Mouse (Mus musculus) intestine, postnatal 0 days (tissue): ENCODE results near the gene Zbtb43. TPM values are rescaled to one million over a fixed set of nuclear protein-coding genes. Genes with fewer than 3 reads are reported as not detected.

Source experiments
- ATAC-seq: fragments of 200-750 bp; cut with Nextera tagmentation; 2 replicates; pipeline ENCODE4 v1.8.0; 2017; ENCODE audit warnings: mild to moderate bottlenecking, moderate TSS enrichment, moderate library complexity
- H3K27ac ChIP-seq: fragments of 300-500 bp; sonication (generic); 2 replicates; pipeline ENCODE4 v1.5.1; 2014; ENCODE audit warnings: mild to moderate bottlenecking, low read depth, low read length, moderate library complexity
- H3K27me3 ChIP-seq: fragments of 300-500 bp; sonication (generic); replicated peaks from 2 replicates; pipeline ENCODE4 v1.6.1; 2014; ENCODE audit warnings: low read length, mixed read lengths; ENCODE audit not compliant: control insufficient read depth, insufficient read depth
- H3K36me3 ChIP-seq: fragments of 300-500 bp; sonication (generic); 2 replicates; pipeline ENCODE4 v1.6.1; 2014; ENCODE audit warnings: mild to moderate bottlenecking, moderate library complexity; ENCODE audit not compliant: control insufficient read depth, insufficient read depth
- H3K4me1 ChIP-seq: fragments of 300-500 bp; sonication (generic); replicated peaks from 2 replicates; pipeline ENCODE4 v1.6.1; 2014; ENCODE audit warnings: antibody characterized with exemption, low read length, mixed read lengths; ENCODE audit not compliant: control insufficient read depth, insufficient read depth
- H3K4me2 ChIP-seq: fragments of 300-500 bp; sonication (generic); replicated peaks from 2 replicates; pipeline ENCODE4 v1.6.1; 2014; ENCODE audit warnings: low read depth, mild to moderate bottlenecking, moderate library complexity
- H3K4me3 ChIP-seq: fragments of 300-500 bp; sonication (generic); 2 replicates; pipeline ENCODE4 v1.5.1; 2014; ENCODE audit warnings: low read depth, low read length
- H3K9ac ChIP-seq: fragments of 300-500 bp; sonication (generic); 2 replicates; pipeline ENCODE4 v1.6.1; 2014; ENCODE audit warnings: mild to moderate bottlenecking, low read depth, low read length
- H3K9me3 ChIP-seq: fragments of 300-500 bp; sonication (generic); 2 replicates; pipeline ENCODE4 v1.6.1; 2016; ENCODE audit warnings: mixed run types; ENCODE audit not compliant: control insufficient read depth
- CTCF ChIP-seq: sonication (generic); IDR thresholded peaks from 2 replicates; pipeline ENCODE4 v1.5.1; 2016; ENCODE audit warnings: low read depth, mild to moderate bottlenecking, control low read depth, antibody characterized with exemption, moderate library complexity
- WGBS: fragments of 180-500 bp; shearing (Covaris S2); extraction: QIAGEN DNeasy Blood & Tissue Kit; methylation state at CpG from one replicate; pipeline ENCODE4 v1.1.7; 2014; 5-methylcytosine and 5-hydroxymethylcytosine counted together
- polyA plus RNA-seq: library from polyadenylated mRNA; unstranded; fragments of >200 nt; fragmentation: Nextera tagmentation; extraction: Ambion mirVana; gene quantifications from 2 replicates; pipeline ENCODE4 v1.2.1, GENCODE M21; 2015

Zbtb43 gene
- polyA plus RNA-seq, 1 experiment from 2014 or later: 9.3 TPM

GRCm38 (mm10) chr2:33437184-33437583 lies 31.2 kb downstream of the Zbtb43 start:
- H3K27ac ChIP-seq: no peak overlapping the region
- H3K4me3 ChIP-seq: no peak overlapping the region
- no peak overlapping the region for H3K9ac ChIP-seq
- H3K9me3 ChIP-seq: no peaks in the 10 kb centered on the region
- no peak for ATAC-seq
- WGBS: 78% methylated on average over 11 of the region's 11 CpGs
- H3K27me3 ChIP-seq: no peaks in the 10 kb centered on the region
- H3K36me3 ChIP-seq: no peaks in the 10 kb centered on the region
- no peak for TF ChIP-seq CTCF
- H3K4me1 ChIP-seq: peaks cover 4% of the 10 kb centered on the region; the same call in 1 of the 2 replicates
- no peak overlapping the region for H3K4me2 ChIP-seq

DNA sequence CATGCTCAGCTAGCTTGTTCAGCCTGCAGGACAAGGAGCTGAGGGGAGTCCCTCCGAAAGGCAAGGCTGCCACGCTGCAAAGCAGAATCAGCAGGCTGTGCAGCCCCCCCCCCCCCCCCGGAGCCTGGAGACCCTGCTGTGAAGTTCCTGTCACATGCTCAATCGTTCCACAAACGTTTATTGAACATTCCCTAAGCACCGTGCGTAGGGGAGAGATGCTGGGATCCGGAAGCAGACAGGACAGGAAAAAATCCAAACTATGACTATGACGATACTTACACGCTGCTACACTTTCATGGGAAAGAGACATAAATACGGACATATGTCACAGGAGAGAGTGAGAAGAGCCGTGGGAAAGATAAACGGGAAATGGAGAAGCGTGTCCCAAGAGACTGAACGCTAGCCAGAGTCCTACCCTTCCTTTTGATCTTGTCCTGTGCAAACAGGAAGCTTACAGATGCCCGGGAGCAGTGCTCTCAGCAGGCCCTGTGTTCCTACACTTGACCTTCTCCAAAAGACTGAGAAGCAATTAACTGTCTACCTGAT lies 32.3 kb downstream of the Zbtb43 start:
- WGBS: 5% methylated on average over 16 of the region's 16 CpGs
- H3K9me3 ChIP-seq: no peaks in the 10 kb centered on the region
- H3K4me2 ChIP-seq: peak overlapping the region; percentile 49
- H3K27ac ChIP-seq: no peak overlapping the region
- no peaks in the 10 kb centered on the region for H3K27me3 ChIP-seq
- 0 out of 2 replicates have a peak overlapping the region, but pooled peaks have one; percentile 3 for H3K4me3 ChIP-seq
- ATAC-seq: no peak
- H3K36me3 ChIP-seq: no peaks in the 10 kb centered on the region
- H3K4me1 ChIP-seq: peaks cover 4% of the 10 kb centered on the region; the same call in 1 of the 2 replicates
- H3K9ac ChIP-seq: peak overlapping the region; percentile 37
- no peak for TF ChIP-seq CTCF

- Histone ChIP-seq H3K4me1 (peaks cover 4% of the 10 kb centered on the region; the same call in 1 of the 2 replicates), H3K9ac (no peak overlapping the region), H3K36me3 (no peaks in the 10 kb centered on the region), H3K9me3 (no peaks in the 10 kb centered on the region), H3K27ac (no peak overlapping the region), H3K27me3 (no peaks in the 10 kb centered on the region), H3K4me2 (no peak overlapping the region), H3K4me3 (no peak overlapping the region)
- ATAC-seq: no peak
- WGBS: 45% methylated on average over 8 of the region's 8 CpGs
- TF ChIP-seq CTCF: no peak
Measured at GRCm38 (mm10) chr2:33435036-33435650, 33.2 kb downstream of the Zbtb43 start.

GRCm38 (mm10) chr2:33432877-33433276 lies 35.5 kb downstream of the Zbtb43 start:
- H3K27me3 ChIP-seq: no peaks in the 10 kb centered on the region
- no peaks in the 10 kb centered on the region for H3K36me3 ChIP-seq
- H3K27ac ChIP-seq: no peak overlapping the region
- H3K9ac ChIP-seq: no peak overlapping the region
- H3K9me3 ChIP-seq: no peaks in the 10 kb centered on the region
- TF ChIP-seq CTCF: peak; percentile 82
- H3K4me3 ChIP-seq: no peak overlapping the region
- peaks cover 4% of the 10 kb centered on the region; the same call in 1 of the 2 replicates for H3K4me1 ChIP-seq
- ATAC-seq: no peak
- WGBS: 55% methylated on average over 5 of the region's 5 CpGs
- no peak overlapping the region for H3K4me2 ChIP-seq

DNA sequence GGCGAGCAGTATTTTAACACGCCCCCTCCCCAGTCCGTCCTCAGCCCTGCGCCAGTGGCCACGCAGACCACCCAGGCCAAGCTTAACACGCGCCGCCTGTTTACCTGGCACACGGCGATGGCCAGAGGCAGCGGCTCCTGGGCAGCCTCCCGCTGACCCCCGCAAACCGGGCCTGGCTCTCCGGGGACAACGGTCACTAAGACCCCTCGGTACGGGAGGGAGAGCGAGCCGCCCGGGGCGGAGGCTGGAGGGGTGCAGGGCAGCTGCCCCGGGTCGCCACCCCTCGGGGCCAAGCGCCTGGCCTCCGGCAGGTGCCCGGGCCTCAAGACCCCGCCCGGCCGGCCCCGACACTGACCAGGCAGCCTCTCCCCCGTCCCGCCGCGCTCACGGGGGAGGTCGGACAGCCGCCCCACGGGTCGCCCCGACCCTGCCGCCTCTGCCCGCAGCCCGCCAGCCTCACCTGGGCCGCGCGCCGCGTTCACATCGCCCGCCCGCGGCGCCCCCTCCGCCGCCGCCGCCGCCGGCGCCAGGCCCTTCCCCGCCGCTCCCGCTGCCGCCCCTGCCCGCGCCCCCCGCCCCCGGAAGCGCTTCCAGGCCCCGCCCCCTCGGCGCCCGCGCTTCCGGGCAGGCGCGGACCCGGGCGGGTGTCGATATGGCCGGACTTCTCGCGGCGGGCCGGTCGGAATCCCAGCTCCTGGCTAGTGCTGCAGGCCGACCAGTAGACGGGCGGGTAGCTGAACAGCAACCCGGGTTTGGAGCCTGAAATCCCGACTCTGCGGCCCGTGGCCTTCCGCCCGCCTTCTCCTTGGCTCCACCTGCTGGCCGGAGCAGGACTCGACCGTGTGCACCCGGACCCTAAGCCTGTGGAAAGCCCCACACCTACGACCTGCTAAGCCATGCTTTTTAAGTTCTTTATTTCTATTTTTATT lies 37.3 kb downstream of the Zbtb43 start, which contains the start of gene Zbtb34:
TSS of gene Zbtb34 (minus strand) at position 554 of the 929 bp plus-strand sequence.
- Histone ChIP-seq H3K9ac (peak within 1 kb of the TSS; percentile 94), H3K27ac (peak within 1 kb of the TSS; percentile 80), H3K4me1 (peaks cover 2% of the 10 kb centered on the region; the same call in 1 of the 2 replicates), H3K36me3 (peaks cover 6% of the 10 kb centered on the region), H3K27me3 (no peaks in the 10 kb centered on the region), H3K9me3 (no peaks in the 10 kb centered on the region), H3K4me2 (peak within 1 kb of the TSS; percentile 95), H3K4me3 (peak within 1 kb of the TSS; percentile 84)
- peak; percentile 61 for ATAC-seq
- WGBS: under 1% methylated on average over 52 of the region's 102 CpGs
- peak; percentile 95 for TF ChIP-seq CTCF
